Mouse (Mus musculus): ENCODE data around the gene Glis1.

DNA sequence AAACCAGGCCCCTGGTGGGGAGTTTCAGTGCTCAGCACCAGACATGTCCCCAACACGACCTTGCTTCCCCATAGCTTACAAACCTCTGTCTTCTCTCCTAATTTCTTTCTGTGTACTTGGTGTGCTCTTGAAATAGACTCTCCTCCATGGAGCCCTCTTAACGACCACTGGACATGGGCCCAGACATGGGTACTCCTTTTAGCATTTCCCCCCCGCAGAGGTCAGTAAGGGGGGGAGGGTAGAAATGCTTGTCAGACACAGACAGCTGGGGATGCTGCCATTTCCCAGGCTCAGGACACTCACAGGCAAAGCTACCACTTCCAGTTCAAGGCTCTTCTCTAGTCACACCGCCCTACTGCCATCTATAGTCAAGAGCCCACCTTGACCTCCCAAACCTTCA lies 207.2 kb downstream of the Glis1 start:
- TF ChIP-seq CTCF (IDR thresholded peaks at IDR 0.05; ENCODE audit: extremely low read depth, insufficient read depth, low read length) (no peak), POLR2A (IDR thresholded peaks at IDR 0.05; ENCODE audit: extremely low read depth, insufficient read depth, low read length) (no peak)

Measured in cortical plate, adult 2 months (tissue).